Mouse (Mus musculus) heart, adult 2 months (tissue): ENCODE measurements around the gene Olfr799. TPM values are rescaled to one million over a fixed set of nuclear protein-coding genes. Genes with fewer than 3 reads are reported as not detected.

Source experiments
- DNase-seq, 2 experiments: peaks; one replicate each; pipeline ENCODE4 v3.0.0; 2021
- H3K27ac ChIP-seq: fragments of 200-600 bp; 2 replicates; pipeline ENCODE4 v1.8.1; 2022
- H3K27me3 ChIP-seq: fragments of 200-500 bp; 2 replicates; pipeline ENCODE4 v1.6.1; 2012; ENCODE audit warnings: mild to moderate bottlenecking, low read length, inconsistent platforms, mixed read lengths; ENCODE audit not compliant: control insufficient read depth, insufficient read depth
- H3K36me3 ChIP-seq: fragments of 200-500 bp; 2 replicates; pipeline ENCODE4 v1.6.1; 2012; ENCODE audit warnings: low read length, inconsistent platforms; ENCODE audit not compliant: control insufficient read depth, insufficient read depth
- H3K4me1 ChIP-seq: fragments of 200-500 bp; 2 replicates; pipeline ENCODE4 v1.6.1; 2011; ENCODE audit warnings: low read length; ENCODE audit not compliant: control insufficient read depth, insufficient read depth
- H3K4me3 ChIP-seq: fragments of 200-600 bp; 2 replicates; pipeline ENCODE4 v1.8.1; 2022
- H3K79me2 ChIP-seq: fragments of 200-500 bp; replicated peaks from 2 replicates; pipeline ENCODE4 v1.6.1; 2012; ENCODE audit warnings: mild to moderate bottlenecking, inconsistent platforms, low read length, moderate library complexity, mixed read lengths; ENCODE audit not compliant: control insufficient read depth, insufficient read depth
- H3K9ac ChIP-seq: fragments of 200-500 bp; 2 replicates; pipeline ENCODE4 v1.6.1; 2012; ENCODE audit warnings: low read depth, mild to moderate bottlenecking, control low read depth, inconsistent platforms, low read length, mixed read lengths
- CTCF ChIP-seq: fragments of 200-600 bp; IDR thresholded peaks from 2 replicates; pipeline ENCODE4 v1.8.1; 2022; ENCODE audit warnings: antibody characterized with exemption, mild to moderate bottlenecking, moderate library complexity
- EP300 ChIP-seq: fragments of 200-500 bp; IDR thresholded peaks from 2 replicates; pipeline ENCODE4 v1.6.1; 2011; ENCODE audit warnings: low read depth, low read length, control low read depth; ENCODE audit not compliant: insufficient read depth
- POLR2A ChIP-seq: fragments of 200-500 bp; IDR thresholded peaks from 2 replicates; pipeline ENCODE4 v1.6.1; 2011; ENCODE audit warnings: mild to moderate bottlenecking, low read depth, low read length, control low read depth; ENCODE audit not compliant: insufficient read depth
- WGBS: fragments of 180-500 bp; shearing (Covaris S2); methylation state at CpG from one replicate; pipeline ENCODE4 v1.1.7; 2018; 5-methylcytosine and 5-hydroxymethylcytosine counted together
- intact Hi-C: fragments of 180-260 bp; cut with DNase I; formaldehyde crosslinking; loops from one replicate; pipeline ENCODE4 v1.15.1; 2025
- long read RNA-seq: library from polyadenylated mRNA; stranded (forward); transcript quantifications from one replicate; pipeline ENCODE4 v2.0.0, GENCODE M21; 2021
- polyA plus RNA-seq: library from polyadenylated mRNA; depleted of rRNA; stranded (reverse); fragments of >200 nt; gene quantifications from 2 replicates; pipeline ENCODE4 v1.2.3, GENCODE M21; 2012; rRNA removed
- total RNA-seq, 2 experiments: library from RNA; stranded (reverse); gene quantifications; 2 replicates each; pipeline ENCODE4 v1.2.3; 2021

Olfr799 gene
- total RNA-seq, result not detected
- not detected in 2 replicates for polyA plus RNA-seq
- long read RNA-seq, result 0 reads

GRCm38 (mm10) chr10:129637184-129637583 is at the start of gene Olfr799:
TSS of gene Olfr799 (plus strand) at chr10:129637484.
- Histone ChIP-seq H3K79me2 (no peaks in the 10 kb centered on the region), H3K36me3 (no peaks in the 10 kb centered on the region), H3K9ac (no peak within 1 kb of the TSS), H3K27me3 (no peaks in the 10 kb centered on the region), H3K27ac (no peak within 1 kb of the TSS), H3K4me1 (no peaks in the 10 kb centered on the region), H3K4me3 (no peak within 1 kb of the TSS)
- no peak for TF ChIP-seq POLR2A
- intact Hi-C loops, result no loop called here
- no peak for DNase-seq
- WGBS, result 8% methylated on average over 1 of the region's 1 CpGs

DNA sequence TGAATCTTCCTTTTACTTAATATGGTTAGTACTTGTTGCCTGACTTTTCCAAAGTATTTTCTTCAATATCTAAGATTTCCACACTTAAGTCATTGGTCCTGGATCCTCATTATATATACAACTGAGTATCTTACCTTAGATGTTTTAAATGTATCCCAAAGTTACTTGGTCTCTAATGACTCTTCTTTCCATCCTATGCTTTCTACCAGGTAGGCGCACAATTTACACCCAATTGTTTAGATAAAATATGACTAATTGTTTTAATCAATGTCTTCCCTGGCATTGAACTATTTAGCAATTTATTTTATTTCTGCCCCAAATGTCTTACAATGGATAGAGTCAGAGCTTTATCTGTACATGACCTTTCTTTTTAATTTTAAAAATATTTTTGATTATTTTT is 24.8 kb upstream of the Olfr799 start, which contains the start of gene Olfr796:
Olfr796 (minus strand) TSS at position 101 of the 400 bp plus-strand sequence.
- intact Hi-C loops, result no loop called here
- DNase-seq, result no peak
- no peak within 1 kb of the TSS for H3K27ac ChIP-seq
- TF ChIP-seq CTCF (no peak), POLR2A (no peak), EP300 (no peak)
- H3K36me3 ChIP-seq, result no peaks in the 10 kb centered on the region
- no peak within 1 kb of the TSS for H3K9ac ChIP-seq
- no peaks in the 10 kb centered on the region for H3K4me1 ChIP-seq
- 87% methylated on average over 1 of the region's 1 CpGs for WGBS
- H3K4me3 ChIP-seq, result no peak within 1 kb of the TSS
- no peaks in the 10 kb centered on the region for H3K27me3 ChIP-seq
- no peaks in the 10 kb centered on the region for H3K79me2 ChIP-seq

GRCm38 (mm10) chr10:129621724-129622123 is 15.6 kb upstream of the Olfr799 start:
- intact Hi-C loops, result no loop called here
- Histone ChIP-seq H3K9ac (no peak overlapping the region), H3K79me2 (no peaks in the 10 kb centered on the region), H3K36me3 (no peaks in the 10 kb centered on the region), H3K27me3 (no peaks in the 10 kb centered on the region), H3K27ac (no peak overlapping the region), H3K4me3 (no peak overlapping the region), H3K4me1 (no peaks in the 10 kb centered on the region)
- no peak for TF ChIP-seq POLR2A
- WGBS, result 29% methylated on average over 1 of the region's 1 CpGs
- no peak for DNase-seq

- H3K79me2 ChIP-seq, result no peaks in the 10 kb centered on the region
- no peak for DNase-seq
- H3K4me1 ChIP-seq, result no peaks in the 10 kb centered on the region
- no peak overlapping the region for H3K9ac ChIP-seq
- no peaks in the 10 kb centered on the region for H3K27me3 ChIP-seq
- no peak overlapping the region for H3K4me3 ChIP-seq
- no peak overlapping the region for H3K27ac ChIP-seq
- intact Hi-C loops, result no loop called here
- TF ChIP-seq CTCF, result no peak
- no peak for TF ChIP-seq EP300
- no peak for TF ChIP-seq POLR2A
- H3K36me3 ChIP-seq, result no peaks in the 10 kb centered on the region
Observed at GRCm38 (mm10) chr10:129623251-129623650, 14.0 kb upstream of the Olfr799 start.

DNA sequence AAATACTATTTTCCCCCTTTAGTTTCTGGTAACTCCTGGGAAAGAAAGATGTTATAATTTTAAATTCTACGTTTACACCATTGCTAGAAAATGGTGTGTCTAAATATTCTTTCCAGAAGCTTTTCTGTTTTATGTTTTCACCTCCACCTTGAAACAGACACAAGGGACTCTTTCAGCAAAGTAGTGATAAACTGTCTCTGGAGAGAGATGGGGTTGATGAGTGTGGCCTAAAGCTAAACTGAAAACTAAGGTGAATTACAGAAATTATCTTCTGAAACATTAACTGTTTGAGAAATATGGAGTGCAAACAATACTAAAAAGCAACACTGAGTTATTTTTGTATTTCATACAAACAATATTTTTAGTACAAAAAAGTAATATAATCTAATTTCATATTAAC is 9.4 kb upstream of the Olfr799 start, which contains the start of gene Olfr798:
Olfr798 (minus strand) TSS at position 101 of the 400 bp plus-strand sequence.
- Histone ChIP-seq H3K9ac (no peak within 1 kb of the TSS), H3K36me3 (no peaks in the 10 kb centered on the region), H3K27me3 (no peaks in the 10 kb centered on the region), H3K4me1 (no peaks in the 10 kb centered on the region), H3K4me3 (no peak within 1 kb of the TSS), H3K27ac (no peak within 1 kb of the TSS), H3K79me2 (no peaks in the 10 kb centered on the region)
- no peak for TF ChIP-seq POLR2A
- TF ChIP-seq EP300, result no peak
- no peak for TF ChIP-seq CTCF
- intact Hi-C loops, result no loop called here
- DNase-seq, result no peak
- 67% methylated on average over 1 of the region's 1 CpGs for WGBS

- Histone ChIP-seq H3K4me1 (no peaks in the 10 kb centered on the region), H3K36me3 (no peaks in the 10 kb centered on the region), H3K4me3 (no peak overlapping the region), H3K9ac (no peak overlapping the region), H3K27ac (no peak overlapping the region), H3K27me3 (no peaks in the 10 kb centered on the region), H3K79me2 (no peaks in the 10 kb centered on the region)
- TF ChIP-seq EP300 (no peak), CTCF (no peak), POLR2A (no peak)
- 61% methylated on average over 1 of the region's 1 CpGs for WGBS
- intact Hi-C loops, result no loop called here
- DNase-seq, result no peak
Observed at GRCm38 (mm10) chr10:129651763-129652162, 14.5 kb downstream of the Olfr799 start.
